Mouse (Mus musculus) regulatory T cell (primary cell): ENCODE measurements around the gene Serpinb1a.

ENCODE experiments used
- in situ Hi-C: fragments of 300-600 bp; cut with MboI, MseI; formaldehyde crosslinking; loops from one replicate; pipeline ENCODE4 v1.15.1; 2025; ENCODE audit warnings: high pct_unique_total_duplicates

Serpinb1a gene

GRCm38 (mm10) chr13:32800859-32801258, 50.1 kb downstream of the Serpinb1a start:
- in situ Hi-C loops, result no loop called here

- in situ Hi-C loops, result no loop called here
Observed at GRCm38 (mm10) chr13:32799131-32799530, 51.9 kb downstream of the Serpinb1a start.

GRCm38 (mm10) chr13:32797085-32797484, 53.9 kb downstream of the Serpinb1a start:
- in situ Hi-C loops, result no loop called here

DNA sequence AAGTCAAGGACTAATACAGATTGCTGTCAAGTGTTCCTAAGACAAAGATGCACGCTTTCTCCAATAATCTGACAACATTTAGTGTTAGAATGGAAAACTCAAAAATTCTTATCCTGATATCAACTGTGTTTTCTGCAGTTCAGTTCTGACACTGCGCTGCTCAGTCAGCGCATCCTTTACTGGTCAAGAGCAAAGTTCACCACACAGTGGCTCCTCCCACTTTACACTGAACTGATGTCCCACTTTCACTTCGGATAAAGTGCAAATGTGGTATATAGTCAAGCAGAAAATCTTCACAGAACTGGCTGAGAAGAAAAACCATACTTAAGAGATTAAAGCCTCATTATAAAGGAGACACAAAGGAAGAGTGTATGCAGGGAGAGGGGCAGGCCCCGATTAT, 55.8 kb downstream of the Serpinb1a start:
- in situ Hi-C loops, result no loop called here

GRCm38 (mm10) chr13:32794619-32795018, 56.4 kb downstream of the Serpinb1a start:
- in situ Hi-C loops, result no loop called here
